Mouse (Mus musculus): Measurements from ENCODE around the gene Nfx1.

DNA sequence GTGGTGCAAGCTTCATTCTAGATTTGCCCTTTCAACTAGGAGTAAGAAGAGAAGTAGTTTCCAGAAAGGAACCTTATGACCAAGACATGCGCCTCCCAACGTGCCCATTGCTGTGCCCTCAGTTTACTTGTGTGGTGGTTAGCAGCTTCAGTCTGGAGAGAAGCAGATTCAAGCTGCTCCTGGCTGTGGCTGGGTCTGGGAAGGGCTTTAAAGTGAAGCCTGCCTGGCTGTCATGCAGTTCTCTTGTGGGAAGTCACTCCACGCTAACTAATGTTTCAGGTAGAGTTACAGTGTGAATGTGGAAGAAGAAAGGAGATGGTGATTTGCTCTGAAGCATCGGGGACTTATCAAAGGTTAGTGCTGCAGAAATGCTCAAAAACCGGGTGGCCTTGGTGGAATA, 45.1 kb downstream of the Nfx1 start:
- TF ChIP-seq CTCF (conservative IDR thresholded peaks at IDR 0.05; ENCODE audit: low read length): no peak
- TF ChIP-seq NANOG (IDR thresholded peaks at IDR 0.05; ENCODE audit: borderline replicate concordance, low read length): no peak
- no peak for TF ChIP-seq POU5F1 (IDR thresholded peaks at IDR 0.05; ENCODE audit: borderline replicate concordance, low read length)
